In genomic region chr14:72447141-72448091, GRCm38 (mm10) we compare ENCODE assay signal across 9 mouse cellular contexts. TPM values are rescaled to one million over a fixed set of nuclear protein-coding genes. Genes with fewer than 3 reads are reported as not detected.
DNase-seq lines count a peak whose midpoint lies in the region; ATAC-seq lines count a peak whose summit lies in the region.
"Had no signal": no experiment of that assay in that cellular context is flagged by ENCODE, and none has a peak within 500 bp of the region (broad histone marks: within the 10 kb centered on the region; RNA-seq: fewer than 3 reads in every experiment).

No protein-coding gene starts in this region.

- H3K4me3 ChIP-seq in midbrain, embryonic 10.5 days = no peak overlapping the region
- no peak overlapping the region for H3K4me3 ChIP-seq in midbrain, embryonic 15.5 days
- no peak overlapping the region for H3K4me3 ChIP-seq in intestine, embryonic 14.5 days (ENCODE audit: low read depth, low read length)
- no peak overlapping the region for H3K4me3 ChIP-seq in lung, embryonic 16.5 days (ENCODE audit: low read length)
- H3K4me3 ChIP-seq in stomach, embryonic 16.5 days (replicated peaks; ENCODE audit: low read length) = no peak overlapping the region
- H3K4me3 ChIP-seq: heart, embryonic 13.5 days had no signal

- H3K9me3 ChIP-seq in midbrain, embryonic 10.5 days (replicated peaks) = no peaks in the 10 kb centered on the region
- no peaks in the 10 kb centered on the region for H3K9me3 ChIP-seq in midbrain, embryonic 15.5 days
- H3K9me3 ChIP-seq in intestine, embryonic 14.5 days (ENCODE audit: control insufficient read depth, low read length) = no peaks in the 10 kb centered on the region
- no peaks in the 10 kb centered on the region for H3K9me3 ChIP-seq in lung, embryonic 16.5 days (ENCODE audit: control insufficient read depth, low read length)
- H3K9me3 ChIP-seq in stomach, embryonic 16.5 days (replicated peaks; ENCODE audit: control insufficient read depth, low read length) = no peaks in the 10 kb centered on the region
- H3K9me3 ChIP-seq: heart, embryonic 13.5 days had no signal

- WGBS in midbrain, embryonic 10.5 days = 66% methylated on average over 9 of the region's 9 CpGs
- whole genome bisulfite sequencing in midbrain, embryonic 15.5 days = 59% methylated on average over 9 of the region's 9 CpGs
- 63% methylated on average over 9 of the region's 9 CpGs for WGBS in intestine, embryonic 14.5 days
- WGBS in lung, embryonic 16.5 days = 48% methylated on average over 9 of the region's 9 CpGs
- WGBS in stomach, embryonic 16.5 days = 54% methylated on average over 9 of the region's 9 CpGs

- peaks cover 7% of the 10 kb centered on the region; the same call in 1 of the 2 replicates for H3K4me1 ChIP-seq in midbrain, embryonic 10.5 days
- H3K4me1 ChIP-seq in midbrain, embryonic 15.5 days = no peaks in the 10 kb centered on the region
- H3K4me1 ChIP-seq in intestine, embryonic 14.5 days (replicated peaks; ENCODE audit: control insufficient read depth, insufficient read depth, low read length) = no peaks in the 10 kb centered on the region
- H3K4me1 ChIP-seq in lung, embryonic 16.5 days (replicated peaks; ENCODE audit: control insufficient read depth, insufficient read depth, low read length) = no peaks in the 10 kb centered on the region
- no peaks in the 10 kb centered on the region for H3K4me1 ChIP-seq in stomach, embryonic 16.5 days (ENCODE audit: control insufficient read depth, insufficient read depth, low read length)
- H3K4me1 ChIP-seq: heart, embryonic 13.5 days had no signal

- H3K4me2 ChIP-seq in midbrain, embryonic 15.5 days = no peak overlapping the region
- no peak overlapping the region for H3K4me2 ChIP-seq in intestine, embryonic 14.5 days (ENCODE audit: low read length)
- no peak overlapping the region for H3K4me2 ChIP-seq in lung, embryonic 16.5 days (ENCODE audit: low read depth, low read length)
- no peak overlapping the region for H3K4me2 ChIP-seq in stomach, embryonic 16.5 days (ENCODE audit: low read depth, low read length)
- H3K4me2 ChIP-seq: heart, embryonic 13.5 days had no signal

- H3K27me3 ChIP-seq in midbrain, embryonic 10.5 days (ENCODE audit: low read depth, poor library complexity, severe bottlenecking) = no peaks in the 10 kb centered on the region
- no peaks in the 10 kb centered on the region for H3K27me3 ChIP-seq in midbrain, embryonic 15.5 days (replicated peaks)
- H3K27me3 ChIP-seq in intestine, embryonic 14.5 days (replicated peaks; ENCODE audit: control insufficient read depth, insufficient read depth, low read length) = no peaks in the 10 kb centered on the region
- H3K27me3 ChIP-seq in lung, embryonic 16.5 days (ENCODE audit: control insufficient read depth, insufficient read depth, low read depth, low read length) = no peaks in the 10 kb centered on the region
- no peaks in the 10 kb centered on the region for H3K27me3 ChIP-seq in stomach, embryonic 16.5 days (ENCODE audit: control insufficient read depth, insufficient read depth, low read length)
- H3K27me3 ChIP-seq: heart, embryonic 13.5 days had no signal

- no peak overlapping the region for H3K9ac ChIP-seq in midbrain, embryonic 15.5 days
- no peak overlapping the region for H3K9ac ChIP-seq in intestine, embryonic 14.5 days (ENCODE audit: low read length)
- H3K9ac ChIP-seq in lung, embryonic 16.5 days (ENCODE audit: low read length) = no peak overlapping the region
- H3K9ac ChIP-seq in stomach, embryonic 16.5 days (ENCODE audit: low read length) = no peak overlapping the region
- H3K9ac ChIP-seq: heart, embryonic 13.5 days had no signal

- no peak overlapping the region for H3K27ac ChIP-seq in midbrain, embryonic 10.5 days (replicated peaks)
- H3K27ac ChIP-seq in midbrain, embryonic 15.5 days = no peak overlapping the region
- no peak overlapping the region for H3K27ac ChIP-seq in intestine, embryonic 14.5 days (ENCODE audit: low read depth)
- H3K27ac ChIP-seq in lung, embryonic 16.5 days (ENCODE audit: low read length) = no peak overlapping the region
- H3K27ac ChIP-seq in stomach, embryonic 16.5 days (ENCODE audit: low read length) = no peak overlapping the region
- H3K27ac ChIP-seq: heart, embryonic 13.5 days had no signal

- H3K36me3 ChIP-seq in midbrain, embryonic 10.5 days = no peaks in the 10 kb centered on the region
- H3K36me3 ChIP-seq in midbrain, embryonic 15.5 days (replicated peaks) = no peaks in the 10 kb centered on the region
- no peaks in the 10 kb centered on the region for H3K36me3 ChIP-seq in intestine, embryonic 14.5 days (ENCODE audit: control insufficient read depth, insufficient read depth, low read length)
- no peaks in the 10 kb centered on the region for H3K36me3 ChIP-seq in lung, embryonic 16.5 days (ENCODE audit: control insufficient read depth, insufficient read depth, low read length)
- no peaks in the 10 kb centered on the region for H3K36me3 ChIP-seq in stomach, embryonic 16.5 days (ENCODE audit: control insufficient read depth, insufficient read depth, low read length)
- H3K36me3 ChIP-seq: heart, embryonic 13.5 days had no signal

- ATAC-seq in midbrain, embryonic 15.5 days (replicated peaks) = no peak
- 0 out of 2 replicates have a peak, but pooled peaks have one; percentile 24 for ATAC-seq in intestine, embryonic 14.5 days (replicated peaks; ENCODE audit: low FRiP score, low TSS enrichment, low read depth)
- ATAC-seq in lung, embryonic 16.5 days (ENCODE audit: low read depth) = peak; percentile 73
- 0 out of 2 replicates have a peak, but pooled peaks have one; percentile 7 for ATAC-seq in stomach, embryonic 16.5 days (ENCODE audit: insufficient read depth, low FRiP score)

- DNase-seq in midbrain, embryonic 10.5 days (ENCODE audit: low spot score) = peak; percentile 34
- DNase-seq in WW6 (ENCODE audit: low read depth, low spot score) = peak; percentile 9
- DNase-seq in embryo, embryonic 10 days (ENCODE audit: low spot score) = peak; percentile 57
- DNase-seq in intestine, embryonic 14.5 days (ENCODE audit: low spot score) = peak; percentile 63
- no peak for DNase-seq in right cerebral cortex, postnatal 25 days

RNA-seq across cellular contexts. Expression of gene Gm9195, which starts 44.2 kb away (rescaled TPM):
- not detected in 2 replicates for polyA plus RNA-seq in midbrain, embryonic 10.5 days (2016; fragmentation: Nextera tagmentation; extraction: Ambion mirVana)
- not detected in 2 replicates for polyA plus RNA-seq in midbrain, embryonic 15.5 days (2015; fragmentation: Nextera tagmentation; extraction: Ambion mirVana)
- polyA plus RNA-seq in intestine, embryonic 14.5 days (2014; fragmentation: Nextera tagmentation; extraction: Ambion mirVana) = not detected in 2 replicates
- not detected in 2 replicates for polyA plus RNA-seq in lung, embryonic 16.5 days (2015; fragmentation: Nextera tagmentation; extraction: Ambion mirVana)
- not detected in 2 replicates for polyA plus RNA-seq in stomach, embryonic 16.5 days (2015; fragmentation: Nextera tagmentation; extraction: Ambion mirVana)
- polyA plus RNA-seq: heart, embryonic 13.5 days had no signal
